Mouse (Mus musculus) liver, adult 2 months (tissue): Measurements from ENCODE around the gene Hic2. TPM values are rescaled to one million over a fixed set of nuclear protein-coding genes. Genes with fewer than 3 reads are reported as not detected.
A peak's percentile ranks its signal among the peaks of the same experiment; 100 is the strongest.

ENCODE experiments used
- DNase-seq: peaks from one replicate; pipeline ENCODE4 v3.0.0-alpha.2; 2011; ENCODE audit warnings: low read depth, low spot score; ENCODE audit errors: extremely low read depth
- H3K27ac ChIP-seq: fragments of 200-500 bp; replicated peaks from 2 replicates; pipeline ENCODE4 v1.5.1; 2012; ENCODE audit warnings: low read depth, mild to moderate bottlenecking, control low read depth, inconsistent platforms, low read length; ENCODE audit not compliant: insufficient read depth
- H3K27me3 ChIP-seq: fragments of 200-500 bp; 2 replicates; pipeline ENCODE4 v1.6.1; 2012; ENCODE audit warnings: mild to moderate bottlenecking, moderate library complexity, low read length, inconsistent platforms; ENCODE audit not compliant: control insufficient read depth, insufficient read depth
- H3K36me3 ChIP-seq: fragments of 200-500 bp; 2 replicates; pipeline ENCODE4 v1.6.1; 2012; ENCODE audit warnings: low read length, inconsistent platforms; ENCODE audit not compliant: control insufficient read depth, insufficient read depth
- H3K4me1 ChIP-seq: fragments of 200-500 bp; 2 replicates; pipeline ENCODE4 v1.6.1; 2011; ENCODE audit warnings: low read length; ENCODE audit not compliant: control insufficient read depth, insufficient read depth
- H3K4me3 ChIP-seq: fragments of 200-500 bp; 2 replicates; pipeline ENCODE4 v1.5.1; 2011; ENCODE audit warnings: low read depth, mild to moderate bottlenecking, control low read depth, low read length, moderate library complexity; ENCODE audit not compliant: insufficient read depth
- H3K79me2 ChIP-seq: fragments of 200-500 bp; 2 replicates; pipeline ENCODE4 v1.6.1; 2012; ENCODE audit warnings: inconsistent platforms, mild to moderate bottlenecking, low read length, moderate library complexity; ENCODE audit not compliant: control insufficient read depth, insufficient read depth
- H3K9ac ChIP-seq: fragments of 200-500 bp; 2 replicates; pipeline ENCODE4 v1.6.1; 2012; ENCODE audit warnings: low read depth, mild to moderate bottlenecking, control low read depth, inconsistent platforms, low read length
- CTCF ChIP-seq: fragments of 200-500 bp; IDR thresholded peaks from 2 replicates; pipeline ENCODE4 v1.5.1; 2011; ENCODE audit warnings: low read depth, low read length, control low read depth
- POLR2A ChIP-seq: fragments of 200-500 bp; IDR thresholded peaks from 2 replicates; pipeline ENCODE4 v1.6.1; 2011; ENCODE audit warnings: low read length, control low read depth; ENCODE audit not compliant: insufficient read depth; ENCODE audit errors: extremely low read depth
- WGBS: fragments of 180-500 bp; shearing (Covaris S2); methylation state at CpG from one replicate; pipeline ENCODE4 v1.1.7; 2018; 5-methylcytosine and 5-hydroxymethylcytosine counted together
- polyA plus RNA-seq: library from polyadenylated mRNA; depleted of rRNA; stranded (reverse); fragments of >200 nt; gene quantifications from 2 replicates; pipeline ENCODE4 v1.2.3, GENCODE M21; 2012
- total RNA-seq: library from RNA; depleted of rRNA; stranded (reverse); fragments of >200 nt; gene quantifications from 2 replicates; pipeline ENCODE4 v1.2.3, GENCODE M21; 2014

Hic2 gene
- total and polyA plus RNA-seq, 2 experiments: 0.83 to 0.87 TPM

DNA sequence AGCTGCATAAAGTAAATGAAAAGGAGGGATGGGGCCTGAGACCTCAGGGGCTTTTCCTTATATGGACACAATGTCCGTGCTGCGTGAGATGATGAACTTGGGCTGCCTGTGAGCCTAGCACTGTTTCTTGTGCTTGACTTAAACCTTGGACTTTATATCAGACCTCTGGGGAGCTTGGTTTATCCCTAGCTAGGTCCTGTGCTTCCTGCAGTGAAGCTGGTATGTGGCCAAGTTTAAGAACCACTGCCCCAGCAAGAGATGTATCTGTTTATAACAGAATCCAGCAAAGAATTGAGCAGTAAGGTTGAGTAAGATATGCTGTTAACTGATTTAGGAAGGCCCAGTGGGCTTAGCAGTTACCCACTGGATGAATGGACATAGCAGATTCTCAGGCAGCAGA, 6.0 kb downstream of the Hic2 start:
- WGBS: 84% methylated on average over 2 of the region's 2 CpGs
- Histone ChIP-seq H3K36me3 (no peaks in the 10 kb centered on the region), H3K27me3 (no peaks in the 10 kb centered on the region), H3K4me3 (no peak overlapping the region), H3K27ac (no peak overlapping the region), H3K9ac (no peak overlapping the region), H3K79me2 (peaks cover 31% of the 10 kb centered on the region), H3K4me1 (peaks cover 10% of the 10 kb centered on the region)
- DNase-seq: no peak
- TF ChIP-seq CTCF (no peak), POLR2A (no peak)

GRCm38 (mm10) chr16:17243731-17244130, 10.4 kb downstream of the Hic2 start:
- Histone ChIP-seq H3K4me1 (no peaks in the 10 kb centered on the region), H3K79me2 (peaks cover 18% of the 10 kb centered on the region; the same call in 1 of the 2 replicates), H3K36me3 (no peaks in the 10 kb centered on the region), H3K9ac (no peak overlapping the region), H3K27me3 (no peaks in the 10 kb centered on the region), H3K27ac (no peak overlapping the region), H3K4me3 (no peak overlapping the region)
- DNase-seq: no peak
- TF ChIP-seq CTCF (no peak), POLR2A (no peak)
- WGBS: 4% methylated on average over 1 of the region's 1 CpGs

GRCm38 (mm10) chr16:17244996-17245395, 11.6 kb downstream of the Hic2 start:
- no peaks in the 10 kb centered on the region for H3K36me3 ChIP-seq
- H3K27me3 ChIP-seq: no peaks in the 10 kb centered on the region
- no peaks in the 10 kb centered on the region for H3K4me1 ChIP-seq
- peaks cover 23% of the 10 kb centered on the region; the same call in 1 of the 2 replicates for H3K79me2 ChIP-seq
- no peak overlapping the region for H3K4me3 ChIP-seq
- H3K27ac ChIP-seq: no peak overlapping the region
- no peak overlapping the region for H3K9ac ChIP-seq
- WGBS: 50% methylated on average over 1 of the region's 1 CpGs
- DNase-seq: no peak
- TF ChIP-seq CTCF (no peak), POLR2A (no peak)

DNA sequence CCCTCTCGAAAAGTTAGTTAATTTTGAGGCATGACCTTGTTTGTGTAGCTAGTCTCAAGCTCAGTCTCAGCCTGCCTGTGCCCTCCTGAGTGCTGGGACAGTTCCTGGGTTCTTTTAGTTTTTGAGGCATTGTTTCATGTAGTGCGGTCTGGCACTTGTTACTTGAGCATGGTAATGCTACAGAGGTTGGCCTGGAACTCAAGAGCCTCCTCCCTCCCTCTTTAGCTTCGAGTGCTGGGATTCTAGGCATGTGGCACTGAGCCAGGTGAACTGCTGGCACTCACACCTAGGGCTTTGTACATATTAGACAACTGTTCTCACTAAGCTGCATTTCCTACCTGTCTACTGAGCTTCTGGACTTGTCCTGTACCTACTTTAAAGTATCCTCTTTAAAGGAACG, 14.4 kb downstream of the Hic2 start:
- TF ChIP-seq POLR2A: no peak
- no peak for TF ChIP-seq CTCF
- Histone ChIP-seq H3K27me3 (no peaks in the 10 kb centered on the region), H3K4me1 (peaks cover 3% of the 10 kb centered on the region; the same call in 1 of the 2 replicates), H3K9ac (no peak overlapping the region), H3K36me3 (no peaks in the 10 kb centered on the region), H3K27ac (no peak overlapping the region), H3K79me2 (peaks cover 22% of the 10 kb centered on the region; the same call in 1 of the 2 replicates), H3K4me3 (no peak overlapping the region)
- peak; percentile 77 for DNase-seq
- WGBS: 37% methylated on average over 4 of the region's 4 CpGs

GRCm38 (mm10) chr16:17249135-17249534, 15.8 kb downstream of the Hic2 start:
- Histone ChIP-seq H3K27me3 (no peaks in the 10 kb centered on the region), H3K9ac (no peak overlapping the region), H3K27ac (no peak overlapping the region), H3K4me3 (no peak overlapping the region), H3K4me1 (peaks cover 6% of the 10 kb centered on the region), H3K36me3 (no peaks in the 10 kb centered on the region), H3K79me2 (peaks cover 21% of the 10 kb centered on the region; the same call in 1 of the 2 replicates)
- WGBS: 73% methylated on average over 6 of the region's 6 CpGs
- TF ChIP-seq POLR2A (no peak), CTCF (no peak)
- no peak for DNase-seq

- Histone ChIP-seq H3K27ac (no peak overlapping the region), H3K4me3 (no peak overlapping the region), H3K4me1 (peaks cover 7% of the 10 kb centered on the region), H3K27me3 (no peaks in the 10 kb centered on the region), H3K9ac (no peak overlapping the region), H3K36me3 (no peaks in the 10 kb centered on the region), H3K79me2 (peaks cover 21% of the 10 kb centered on the region; the same call in 1 of the 2 replicates)
- TF ChIP-seq CTCF (no peak), POLR2A (no peak)
- DNase-seq: peak; percentile 82
- WGBS: 15% methylated on average over 3 of the region's 3 CpGs
Observed at GRCm38 (mm10) chr16:17251539-17251938, 18.2 kb downstream of the Hic2 start.
